Mouse (Mus musculus) splenic B cell, adult 2 months (primary cell): ENCODE measurements around the gene Gm5936.
"Not testable (repeated sequence)": the region's sequence is repeated elsewhere in the genome, so short reads cannot be mapped to it uniquely, and the experiment has no call there.

Experiments
- DNase-seq: peaks from one replicate; pipeline ENCODE4 v3.0.0-alpha.2; 2011; ENCODE audit warnings: low read depth, low spot score
- H3K27me3 ChIP-seq: 2 replicates; pipeline ENCODE4 v1.6.1; 2012; ENCODE audit warnings: mild to moderate bottlenecking, low read length, moderate library complexity, mixed read lengths; ENCODE audit not compliant: control insufficient read depth, poor library complexity, insufficient read depth, severe bottlenecking
- H3K36me3 ChIP-seq: 2 replicates; pipeline ENCODE4 v1.6.1; 2012; ENCODE audit warnings: mild to moderate bottlenecking, low read length, moderate library complexity, mixed read lengths; ENCODE audit not compliant: control insufficient read depth, poor library complexity, insufficient read depth, severe bottlenecking

Gene Gm5936

DNA sequence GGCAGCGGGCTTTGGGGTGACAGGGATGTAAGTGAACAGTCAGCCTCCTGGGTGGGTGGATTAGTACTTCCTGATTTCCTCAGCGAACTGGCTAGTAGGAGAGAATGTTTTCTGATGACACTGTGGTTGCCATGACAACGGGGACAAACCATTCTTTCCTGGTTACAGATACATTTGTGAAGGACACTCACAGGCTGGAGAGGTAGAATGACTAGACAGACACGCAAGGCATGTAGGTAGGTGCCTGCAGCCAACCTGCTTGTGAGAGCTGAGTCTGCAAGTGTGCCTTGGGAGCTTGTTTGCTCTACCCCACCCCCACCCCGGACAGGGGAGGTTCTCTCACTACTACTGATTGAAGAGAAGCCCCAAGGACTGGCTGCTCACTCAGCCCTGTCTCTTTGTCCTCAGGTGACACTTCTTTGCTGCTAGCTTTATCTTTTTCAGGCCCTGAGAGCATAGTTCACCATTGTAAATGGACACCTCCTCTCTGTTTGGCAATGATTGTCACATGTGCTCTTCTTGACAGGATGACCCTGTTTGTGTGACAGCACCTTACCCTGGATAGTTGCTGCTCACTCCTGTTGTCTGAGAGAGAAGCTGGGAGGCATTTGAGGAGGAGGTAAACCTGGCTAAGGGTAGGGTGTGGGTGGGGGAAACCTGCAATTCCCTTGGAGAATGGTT lies at the start of gene Gm5936:
Gene Gm5936, plus strand, starts transcription at position 355 of the 681 bp plus-strand sequence.
- H3K27me3 ChIP-seq, DNase-seq, H3K36me3 ChIP-seq: not testable (repeated sequence)

DNA sequence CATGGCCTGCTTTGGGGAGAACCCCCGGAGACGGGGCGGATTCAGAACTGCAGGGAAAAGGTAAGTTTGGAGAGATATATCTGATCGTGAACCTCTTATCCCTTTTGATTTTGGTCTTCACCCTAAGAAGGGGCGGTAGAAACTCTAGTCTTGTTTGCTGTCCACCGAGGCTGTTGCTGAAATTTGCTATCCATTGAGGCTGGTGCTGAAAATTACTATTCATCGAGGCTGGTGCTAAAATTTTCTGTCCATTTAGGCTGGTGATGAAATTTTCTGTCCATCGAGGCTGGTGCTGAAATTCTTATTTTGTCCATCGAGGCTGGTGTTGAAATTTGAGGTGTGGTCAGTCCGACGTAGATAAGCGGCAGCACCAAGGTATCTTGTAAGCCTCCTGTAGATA lies 19.1 kb downstream of the Gm5936 start:
- not testable (repeated sequence) for H3K36me3 ChIP-seq, H3K27me3 ChIP-seq, DNase-seq

DNA sequence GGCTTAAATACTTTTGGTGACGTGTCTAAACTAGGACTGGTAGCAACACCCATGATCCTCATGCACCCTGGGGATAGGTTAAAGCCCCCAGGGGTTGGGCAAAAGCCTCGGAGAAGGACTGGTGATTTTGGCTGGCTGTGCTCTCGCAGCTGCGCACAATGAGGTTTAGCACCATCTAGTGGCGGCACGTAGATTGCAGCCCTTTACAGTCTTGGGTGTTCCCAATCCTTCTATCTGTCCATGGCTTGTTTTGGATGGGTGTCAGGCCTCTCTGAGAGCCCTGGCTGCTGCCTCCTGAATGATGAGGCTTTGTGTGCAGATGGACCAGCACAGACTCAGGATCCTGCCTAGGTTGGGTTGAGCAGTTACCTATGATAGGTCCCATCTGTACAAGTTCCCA lies 43.1 kb downstream of the Gm5936 start:
- not testable (repeated sequence) for H3K27me3 ChIP-seq, H3K36me3 ChIP-seq, DNase-seq
